Mouse (Mus musculus) monocyte, adult 59 days (primary cell): ENCODE measurements around the gene Asb7. TPM values are rescaled to one million over a fixed set of nuclear protein-coding genes. Genes with fewer than 3 reads are reported as not detected.

Experiments used
- total RNA-seq, 2 experiments: library from RNA; stranded (reverse); gene quantifications; one replicate each; pipeline ENCODE4 v1.2.4; 2023

Gene Asb7
- 1 to 10 TPM; 8.1 to 8.5 TPM for total RNA-seq

GRCm38 (mm10) chr7:66689294-66689619 is at the start of gene Asb7:
Gene Asb7, minus strand, starts transcription at chr7:66689596.

GRCm38 (mm10) chr7:66689620-66690360 is 394 bp upstream of the Asb7 start, which contains the start of gene Lins1:
Gene Lins1, plus strand, starts transcription at chr7:66689889.

Other genes starting within 250 kb of the Asb7 start
- gene Lins1, start 293 bp upstream of the Asb7 start, total RNA-seq: 1 to 10 TPM; 4.8 to 5.6 TPM
- not detected for gene Cers3, start 53.9 kb upstream of the Asb7 start, total RNA-seq
- under 1 TPM in 1 of 2 experiments, not detected in 1; 0.18 TPM for gene Adamts17, start 150.1 kb upstream of the Asb7 start, total RNA-seq